Mouse (Mus musculus): ENCODE results near the gene Ankrd34c. TPM values are rescaled to one million over a fixed set of nuclear protein-coding genes. Genes with fewer than 3 reads are reported as not detected.

The Ankrd34c gene
- polyA plus RNA-seq (2014; fragmentation: Nextera tagmentation; extraction: Ambion mirVana) = not detected in 2 replicates

- H3K4me3 ChIP-seq (ENCODE audit: low read depth, low read length) = no peak within 1 kb of the TSS
- H3K27me3 ChIP-seq (ENCODE audit: control insufficient read depth, insufficient read depth, low read length) = no peaks in the 10 kb centered on the region
- H3K27ac ChIP-seq (ENCODE audit: low read length) = no peak within 1 kb of the TSS
- ATAC-seq (ENCODE audit: insufficient number of reproducible peaks, insufficient read depth, low FRiP score, low read depth) = no peak
- no peaks in the 10 kb centered on the region for H3K9me3 ChIP-seq (ENCODE audit: control insufficient read depth, low read depth, low read length)
- H3K4me2 ChIP-seq (replicated peaks; ENCODE audit: low read depth, low read length) = no peak within 1 kb of the TSS
- H3K9ac ChIP-seq (replicated peaks; ENCODE audit: low read depth, low read length) = no peak within 1 kb of the TSS
- no peaks in the 10 kb centered on the region for H3K4me1 ChIP-seq (ENCODE audit: control insufficient read depth, insufficient read depth, low read length)
- 3% methylated on average over 8 of the region's 8 CpGs for WGBS
- no peaks in the 10 kb centered on the region for H3K36me3 ChIP-seq (ENCODE audit: control insufficient read depth, insufficient read depth, low read length)
Measured at GRCm38 (mm10) chr9:89738295-89738694, at the start of gene Ankrd34c. Gene Ankrd34c, minus strand, starts transcription at chr9:89738475.

GRCm38 (mm10) chr9:89787532-89787931 lies 49.3 kb upstream of the Ankrd34c start:
- no peak overlapping the region for H3K4me3 ChIP-seq (ENCODE audit: low read depth, low read length)
- no peaks in the 10 kb centered on the region for H3K36me3 ChIP-seq (ENCODE audit: control insufficient read depth, insufficient read depth, low read length)
- H3K4me1 ChIP-seq (ENCODE audit: control insufficient read depth, insufficient read depth, low read length) = no peaks in the 10 kb centered on the region
- H3K9me3 ChIP-seq (ENCODE audit: control insufficient read depth, low read depth, low read length) = no peaks in the 10 kb centered on the region
- no peak overlapping the region for H3K9ac ChIP-seq (replicated peaks; ENCODE audit: low read depth, low read length)
- ATAC-seq (ENCODE audit: insufficient number of reproducible peaks, insufficient read depth, low FRiP score, low read depth) = no peak
- H3K27ac ChIP-seq (ENCODE audit: low read length) = no peak overlapping the region
- 71% methylated on average over 4 of the region's 4 CpGs for WGBS
- H3K27me3 ChIP-seq (ENCODE audit: control insufficient read depth, insufficient read depth, low read length) = no peaks in the 10 kb centered on the region
- no peak overlapping the region for H3K4me2 ChIP-seq (replicated peaks; ENCODE audit: low read depth, low read length)

GRCm38 (mm10) chr9:89781395-89781927 lies 43.2 kb upstream of the Ankrd34c start:
- H3K27ac ChIP-seq (ENCODE audit: low read length) = no peak overlapping the region
- H3K27me3 ChIP-seq (ENCODE audit: control insufficient read depth, insufficient read depth, low read length) = no peaks in the 10 kb centered on the region
- no peak overlapping the region for H3K4me2 ChIP-seq (replicated peaks; ENCODE audit: low read depth, low read length)
- ATAC-seq (ENCODE audit: insufficient number of reproducible peaks, insufficient read depth, low FRiP score, low read depth) = no peak
- no peaks in the 10 kb centered on the region for H3K4me1 ChIP-seq (ENCODE audit: control insufficient read depth, insufficient read depth, low read length)
- H3K4me3 ChIP-seq (ENCODE audit: low read depth, low read length) = no peak overlapping the region
- no peaks in the 10 kb centered on the region for H3K9me3 ChIP-seq (ENCODE audit: control insufficient read depth, low read depth, low read length)
- no peaks in the 10 kb centered on the region for H3K36me3 ChIP-seq (ENCODE audit: control insufficient read depth, insufficient read depth, low read length)
- H3K9ac ChIP-seq (replicated peaks; ENCODE audit: low read depth, low read length) = no peak overlapping the region

GRCm38 (mm10) chr9:89779237-89779636 lies 41.0 kb upstream of the Ankrd34c start:
- Histone ChIP-seq H3K4me3 (ENCODE audit: low read depth, low read length) (no peak overlapping the region), H3K27ac (ENCODE audit: low read length) (no peak overlapping the region), H3K27me3 (ENCODE audit: control insufficient read depth, insufficient read depth, low read length) (no peaks in the 10 kb centered on the region), H3K4me1 (ENCODE audit: control insufficient read depth, insufficient read depth, low read length) (no peaks in the 10 kb centered on the region), H3K4me2 (replicated peaks; ENCODE audit: low read depth, low read length) (no peak overlapping the region), H3K36me3 (ENCODE audit: control insufficient read depth, insufficient read depth, low read length) (no peaks in the 10 kb centered on the region), H3K9ac (replicated peaks; ENCODE audit: low read depth, low read length) (no peak overlapping the region), H3K9me3 (ENCODE audit: control insufficient read depth, low read depth, low read length) (no peaks in the 10 kb centered on the region)
- no peak for ATAC-seq (ENCODE audit: insufficient number of reproducible peaks, insufficient read depth, low FRiP score, low read depth)
- 94% methylated on average over 1 of the region's 1 CpGs for WGBS

DNA sequence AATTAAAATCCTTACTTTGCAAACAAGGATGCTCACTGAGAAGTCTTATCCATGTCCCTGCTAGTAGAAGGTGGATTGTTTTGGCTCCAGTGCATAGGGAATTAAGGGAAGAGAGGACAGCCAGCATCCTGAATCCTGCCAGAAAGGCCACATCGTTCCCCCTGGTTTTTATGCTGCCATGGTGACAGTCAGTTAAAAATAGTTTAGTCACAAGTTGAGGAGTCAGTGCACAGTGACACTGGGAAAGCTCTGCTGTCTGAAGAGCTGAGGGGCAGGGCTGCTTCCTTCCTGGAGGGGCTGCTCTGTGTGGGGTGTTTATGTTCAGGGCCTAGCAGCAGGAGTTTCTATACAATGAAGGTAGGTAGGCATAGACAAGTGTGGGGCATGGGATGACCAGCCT lies 32.9 kb upstream of the Ankrd34c start:
- Histone ChIP-seq H3K27ac (ENCODE audit: low read length) (no peak overlapping the region), H3K9ac (replicated peaks; ENCODE audit: low read depth, low read length) (no peak overlapping the region), H3K4me3 (ENCODE audit: low read depth, low read length) (no peak overlapping the region), H3K4me1 (ENCODE audit: control insufficient read depth, insufficient read depth, low read length) (no peaks in the 10 kb centered on the region), H3K4me2 (replicated peaks; ENCODE audit: low read depth, low read length) (no peak overlapping the region), H3K36me3 (ENCODE audit: control insufficient read depth, insufficient read depth, low read length) (no peaks in the 10 kb centered on the region), H3K9me3 (ENCODE audit: control insufficient read depth, low read depth, low read length) (no peaks in the 10 kb centered on the region), H3K27me3 (ENCODE audit: control insufficient read depth, insufficient read depth, low read length) (no peaks in the 10 kb centered on the region)
- WGBS = 37% methylated on average over 1 of the region's 1 CpGs
- no peak for ATAC-seq (ENCODE audit: insufficient number of reproducible peaks, insufficient read depth, low FRiP score, low read depth)

DNA sequence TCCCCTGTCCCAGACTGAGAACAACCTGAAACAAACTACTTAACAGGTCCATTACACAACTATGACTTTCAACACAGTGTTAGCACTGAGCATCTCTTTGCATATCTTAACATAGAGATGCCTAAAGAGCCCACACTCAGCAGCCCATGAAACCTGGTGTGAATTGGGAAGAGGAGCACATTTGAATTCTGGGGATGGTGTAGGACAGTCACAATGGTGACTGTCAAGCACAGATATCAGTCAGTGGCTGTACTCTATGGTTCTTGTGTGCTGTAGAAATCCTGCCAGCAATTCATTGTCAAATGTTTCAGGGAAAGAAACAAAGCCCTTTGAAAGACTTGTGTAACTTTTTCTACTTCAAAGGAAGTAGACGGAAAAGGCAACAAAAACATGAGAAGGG lies 23.7 kb upstream of the Ankrd34c start:
- Histone ChIP-seq H3K4me1 (ENCODE audit: control insufficient read depth, insufficient read depth, low read length) (no peaks in the 10 kb centered on the region), H3K27ac (ENCODE audit: low read length) (no peak overlapping the region), H3K9me3 (ENCODE audit: control insufficient read depth, low read depth, low read length) (no peaks in the 10 kb centered on the region), H3K4me2 (replicated peaks; ENCODE audit: low read depth, low read length) (no peak overlapping the region), H3K36me3 (ENCODE audit: control insufficient read depth, insufficient read depth, low read length) (no peaks in the 10 kb centered on the region), H3K4me3 (ENCODE audit: low read depth, low read length) (no peak overlapping the region), H3K27me3 (ENCODE audit: control insufficient read depth, insufficient read depth, low read length) (no peaks in the 10 kb centered on the region), H3K9ac (replicated peaks; ENCODE audit: low read depth, low read length) (no peak overlapping the region)
- ATAC-seq (ENCODE audit: insufficient number of reproducible peaks, insufficient read depth, low FRiP score, low read depth) = no peak
- WGBS = 61% methylated on average over 1 of the region's 1 CpGs

GRCm38 (mm10) chr9:89758569-89758968 lies 20.3 kb upstream of the Ankrd34c start:
- Histone ChIP-seq H3K36me3 (ENCODE audit: control insufficient read depth, insufficient read depth, low read length) (no peaks in the 10 kb centered on the region), H3K4me1 (ENCODE audit: control insufficient read depth, insufficient read depth, low read length) (no peaks in the 10 kb centered on the region), H3K4me3 (ENCODE audit: low read depth, low read length) (no peak overlapping the region), H3K9me3 (ENCODE audit: control insufficient read depth, low read depth, low read length) (no peaks in the 10 kb centered on the region), H3K4me2 (replicated peaks; ENCODE audit: low read depth, low read length) (no peak overlapping the region), H3K27ac (ENCODE audit: low read length) (no peak overlapping the region), H3K9ac (replicated peaks; ENCODE audit: low read depth, low read length) (no peak overlapping the region), H3K27me3 (ENCODE audit: control insufficient read depth, insufficient read depth, low read length) (no peaks in the 10 kb centered on the region)
- no peak for ATAC-seq (ENCODE audit: insufficient number of reproducible peaks, insufficient read depth, low FRiP score, low read depth)
- WGBS = 87% methylated on average over 1 of the region's 1 CpGs

GRCm38 (mm10) chr9:89758139-89758538 lies 19.9 kb upstream of the Ankrd34c start:
- no peaks in the 10 kb centered on the region for H3K27me3 ChIP-seq (ENCODE audit: control insufficient read depth, insufficient read depth, low read length)

GRCm38 (mm10) chr9:89757571-89757970 lies 19.3 kb upstream of the Ankrd34c start:
- H3K36me3 ChIP-seq (ENCODE audit: control insufficient read depth, insufficient read depth, low read length) = no peaks in the 10 kb centered on the region
- no peak overlapping the region for H3K9ac ChIP-seq (replicated peaks; ENCODE audit: low read depth, low read length)
- no peak overlapping the region for H3K4me3 ChIP-seq (ENCODE audit: low read depth, low read length)
- H3K4me1 ChIP-seq (ENCODE audit: control insufficient read depth, insufficient read depth, low read length) = no peaks in the 10 kb centered on the region
- no peak overlapping the region for H3K27ac ChIP-seq (ENCODE audit: low read length)
- H3K27me3 ChIP-seq (ENCODE audit: control insufficient read depth, insufficient read depth, low read length) = no peaks in the 10 kb centered on the region
- ATAC-seq (ENCODE audit: insufficient number of reproducible peaks, insufficient read depth, low FRiP score, low read depth) = no peak
- WGBS = 42% methylated on average over 4 of the region's 4 CpGs
- H3K9me3 ChIP-seq (ENCODE audit: control insufficient read depth, low read depth, low read length) = no peaks in the 10 kb centered on the region
- no peak overlapping the region for H3K4me2 ChIP-seq (replicated peaks; ENCODE audit: low read depth, low read length)

More at GRCm38 (mm10) chr9:89758139-89758538, 19.9 kb upstream of the Ankrd34c start:
- Histone ChIP-seq H3K4me1 (ENCODE audit: control insufficient read depth, insufficient read depth, low read length) (no peaks in the 10 kb centered on the region), H3K9me3 (ENCODE audit: control insufficient read depth, low read depth, low read length) (no peaks in the 10 kb centered on the region), H3K4me3 (ENCODE audit: low read depth, low read length) (no peak overlapping the region), H3K27ac (ENCODE audit: low read length) (no peak overlapping the region), H3K9ac (replicated peaks; ENCODE audit: low read depth, low read length) (no peak overlapping the region), H3K4me2 (replicated peaks; ENCODE audit: low read depth, low read length) (no peak overlapping the region), H3K36me3 (ENCODE audit: control insufficient read depth, insufficient read depth, low read length) (no peaks in the 10 kb centered on the region)
- 82% methylated on average over 1 of the region's 1 CpGs for WGBS
- ATAC-seq (ENCODE audit: insufficient number of reproducible peaks, insufficient read depth, low FRiP score, low read depth) = no peak
